Mouse (Mus musculus): ENCODE results near the gene Psg22.
"Not testable (repeated sequence)": the region's sequence is repeated elsewhere in the genome, so short reads cannot be mapped to it uniquely, and the experiment has no call there.

Gene Psg22

DNA sequence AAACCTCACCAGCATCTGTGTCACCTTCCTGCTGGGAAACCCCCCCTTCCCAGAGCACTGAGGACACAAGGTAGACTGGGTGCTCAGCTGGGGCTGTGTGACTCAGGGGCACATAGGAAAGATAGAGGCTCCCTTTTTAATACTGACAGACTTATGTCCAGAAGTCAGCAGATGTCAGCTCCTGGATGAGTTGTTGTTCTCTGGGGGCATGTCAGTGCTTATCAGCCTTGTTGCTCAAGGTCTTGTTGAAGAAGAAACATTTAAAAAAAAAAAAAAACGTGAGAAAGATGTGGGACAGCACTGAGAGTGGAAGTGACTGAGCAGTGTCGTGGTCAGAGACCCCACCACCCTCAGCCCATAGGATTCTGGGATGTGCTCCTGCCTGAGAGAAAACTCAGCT is at the start of gene Psg22:
Psg22 (plus strand) TSS at position 301 of the 400 bp plus-strand sequence.
- in situ Hi-C loops (cut with MboI; ENCODE audit: low pct_unique_long_range_greater_than_20kb in 1 of 2, low sequenced_read_pairs in 2 of 2, unreplicated experiment in 1 of 2), result no loop called here

DNA sequence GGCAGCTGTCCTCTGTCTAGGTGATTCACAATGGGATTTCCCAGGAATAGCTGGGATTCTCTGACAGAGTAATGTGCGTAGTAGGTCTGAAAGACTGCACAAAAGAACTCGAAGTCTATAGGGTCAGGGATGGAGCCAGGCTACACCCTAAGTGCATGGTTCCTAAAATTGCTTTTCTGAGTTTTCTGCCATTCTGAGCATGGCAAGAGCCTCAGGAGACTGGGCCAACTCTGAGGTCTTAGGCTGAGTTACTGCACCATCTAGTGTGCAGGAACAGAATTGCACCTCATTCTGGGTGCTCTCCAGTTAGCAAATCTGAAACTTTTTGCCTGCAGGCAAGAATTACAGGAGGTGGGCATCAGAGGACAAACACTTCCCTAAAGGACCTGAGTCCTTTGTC is 38.1 kb upstream of the Psg22 start:
- in situ Hi-C loops (cut with MboI; ENCODE audit: low pct_unique_long_range_greater_than_20kb in 1 of 2, low sequenced_read_pairs in 2 of 2, unreplicated experiment in 1 of 2), result loop anchor here in 1 of 2 experiments (25.0 kb wide), 1 partner anchor 442 kb away; the partner anchor contains the start of gene Mill1

DNA sequence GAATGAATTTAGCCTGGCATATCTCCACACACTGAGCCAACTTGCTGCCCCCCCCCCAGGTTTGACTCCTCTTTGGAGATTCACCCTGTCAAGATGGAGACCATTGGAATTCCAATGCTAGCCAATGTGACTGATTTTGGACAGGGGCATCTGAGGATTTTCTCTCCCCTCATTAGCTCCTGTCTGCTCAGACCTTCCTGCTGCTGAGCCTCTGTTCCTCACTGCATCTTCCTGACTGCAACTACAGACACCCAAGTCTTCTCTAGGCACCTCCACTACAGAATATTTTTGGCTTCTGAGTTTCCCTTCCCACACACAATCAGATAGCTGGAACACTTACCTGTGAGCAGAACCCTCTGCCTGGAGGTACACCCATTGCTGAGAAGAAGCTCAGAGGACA is 32.3 kb upstream of the Psg22 start:
- in situ Hi-C loops (cut with MboI; ENCODE audit: low pct_unique_long_range_greater_than_20kb in 1 of 2, low sequenced_read_pairs in 2 of 2, unreplicated experiment in 1 of 2), result loop anchor here in 1 of 2 experiments (25.0 kb wide), 1 partner anchor 448 kb away; the partner anchor contains the start of gene Mill1

DNA sequence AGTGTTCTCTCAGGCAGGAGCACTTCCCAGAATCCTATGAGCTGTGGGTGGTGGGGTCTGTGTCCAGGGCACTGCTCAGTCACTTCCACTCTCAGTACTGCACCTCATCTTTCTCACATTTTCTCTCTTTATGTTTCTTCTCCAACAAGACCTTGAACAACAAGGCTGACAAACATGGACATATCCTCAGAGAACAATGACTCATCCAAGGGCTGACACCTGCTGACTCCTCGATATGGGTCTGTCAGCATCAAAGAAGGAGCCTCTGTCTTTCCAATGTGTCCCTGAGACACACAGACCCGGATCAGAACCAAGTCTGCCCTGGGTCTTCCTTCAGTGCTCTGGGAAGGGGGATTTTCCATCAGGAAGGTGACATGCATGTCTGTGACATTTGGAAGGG is 31.8 kb upstream of the Psg22 start, which contains the start of gene Psg20:
Psg20 (minus strand) TSS at position 101 of the 400 bp plus-strand sequence.
- in situ Hi-C loops (cut with MboI; ENCODE audit: low pct_unique_long_range_greater_than_20kb in 1 of 2, low sequenced_read_pairs in 2 of 2, unreplicated experiment in 1 of 2), result loop anchor here in 1 of 2 experiments (25.0 kb wide), 1 partner anchor 449 kb away; the partner anchor contains the start of gene Mill1

DNA sequence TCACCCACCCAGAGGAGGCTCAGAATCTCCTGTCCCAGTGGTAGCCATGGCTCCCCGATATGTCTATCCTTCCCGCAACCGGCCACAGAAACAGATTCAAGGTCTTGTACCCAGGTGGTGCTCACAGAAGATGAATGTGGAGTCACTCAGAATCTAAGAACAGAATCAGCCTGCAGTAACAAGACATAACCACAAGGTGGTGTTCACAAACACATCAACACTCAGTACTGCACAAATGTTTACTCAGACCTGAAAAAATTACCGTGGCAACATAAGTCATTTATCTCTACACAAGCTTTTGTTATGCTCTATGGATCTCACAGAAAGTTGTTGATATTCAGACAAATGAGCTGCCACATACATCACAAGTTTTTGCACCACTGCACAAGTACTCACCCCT is 7.6 kb upstream of the Psg22 start:
- in situ Hi-C loops (cut with MboI; ENCODE audit: low pct_unique_long_range_greater_than_20kb in 1 of 2, low sequenced_read_pairs in 2 of 2, unreplicated experiment in 1 of 2), result not testable (repeated sequence)

DNA sequence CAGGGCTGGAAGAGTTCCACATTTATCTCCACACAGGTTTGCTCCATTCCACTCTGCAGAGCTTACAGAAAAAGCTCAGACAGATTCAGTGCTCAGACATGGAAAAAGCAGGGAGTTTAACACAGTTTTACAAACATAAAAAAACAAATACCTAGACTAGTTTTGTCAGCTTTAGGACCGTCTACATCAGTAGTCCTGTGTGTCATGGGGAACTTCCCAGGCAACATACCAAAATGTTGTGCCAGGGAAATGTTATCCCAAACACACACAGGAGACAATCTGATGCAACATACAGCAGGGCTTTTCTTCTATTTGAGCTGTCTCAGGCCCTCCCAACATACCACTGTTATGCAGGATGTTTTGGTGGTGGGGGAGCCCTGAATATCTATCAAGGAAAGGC is 7.0 kb upstream of the Psg22 start:
- in situ Hi-C loops (cut with MboI; ENCODE audit: low pct_unique_long_range_greater_than_20kb in 1 of 2, low sequenced_read_pairs in 2 of 2, unreplicated experiment in 1 of 2), result no loop called here

DNA sequence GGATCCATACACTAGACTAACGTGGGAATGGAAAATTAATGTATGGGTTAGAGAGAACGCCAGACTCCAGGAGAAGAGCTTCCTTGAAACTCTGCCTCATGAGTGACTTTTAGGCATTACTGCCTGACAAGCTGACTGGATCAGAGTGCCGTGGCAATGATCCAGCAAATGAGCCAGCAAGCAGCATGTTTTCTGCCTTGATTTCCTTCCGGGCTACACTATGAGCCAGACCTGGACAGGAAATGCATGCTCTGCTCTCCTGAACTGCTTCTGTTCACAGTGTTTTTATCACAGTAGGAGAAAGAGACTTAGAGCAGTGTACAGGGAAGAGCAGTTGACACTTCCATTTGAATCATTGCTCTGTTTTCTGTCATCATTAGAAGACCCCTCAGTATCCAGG is 2.3 kb upstream of the Psg22 start:
- in situ Hi-C loops (cut with MboI; ENCODE audit: low pct_unique_long_range_greater_than_20kb in 1 of 2, low sequenced_read_pairs in 2 of 2, unreplicated experiment in 1 of 2), result no loop called here

DNA sequence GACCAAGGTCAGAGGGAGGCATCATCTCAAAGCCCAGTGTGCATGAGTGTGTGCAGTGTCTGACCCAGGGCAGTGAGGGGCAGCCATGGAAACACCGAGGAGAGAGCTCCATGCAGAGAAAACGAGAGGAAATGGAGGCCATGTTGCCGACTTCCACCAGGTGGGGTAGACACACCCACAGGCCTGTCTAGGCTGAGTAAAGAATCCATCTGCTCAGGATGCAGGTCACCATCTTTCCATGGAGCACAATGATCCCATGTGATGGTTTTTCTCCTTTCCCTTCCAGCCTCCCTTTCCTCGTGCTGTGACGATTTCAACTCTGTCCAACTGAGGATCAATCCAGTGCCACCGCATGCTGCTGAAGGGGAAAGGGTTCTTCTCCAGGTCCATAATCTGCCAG is 6.1 kb downstream of the Psg22 start:
- in situ Hi-C loops (cut with MboI; ENCODE audit: low pct_unique_long_range_greater_than_20kb in 1 of 2, low sequenced_read_pairs in 2 of 2, unreplicated experiment in 1 of 2), result loop anchor here (5.0 to 10.0 kb wide), 2 partner anchors 71 to 73 kb away; partner anchors contain the start of gene Psg19 (in 2 of the 2)

DNA sequence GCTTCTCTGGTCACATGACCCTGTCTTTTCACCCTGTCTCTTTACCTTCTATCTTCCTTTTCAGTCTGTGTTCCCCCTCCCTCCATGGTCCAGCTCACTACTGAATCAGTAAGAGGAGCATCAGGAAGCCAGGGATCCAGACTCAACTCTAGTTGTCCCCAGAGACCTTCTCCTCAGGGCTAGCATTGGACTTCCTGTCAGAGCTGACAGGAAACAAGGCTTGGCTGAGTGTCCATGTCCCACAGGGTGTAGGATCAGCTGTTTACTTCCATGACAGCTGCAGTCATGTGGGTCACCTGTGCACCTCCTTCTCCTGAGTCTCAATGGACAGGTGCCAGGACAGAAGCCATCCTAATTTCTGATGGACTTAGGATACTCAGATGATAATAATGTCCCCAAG is 8.0 kb downstream of the Psg22 start:
- in situ Hi-C loops (cut with MboI; ENCODE audit: low pct_unique_long_range_greater_than_20kb in 1 of 2, low sequenced_read_pairs in 2 of 2, unreplicated experiment in 1 of 2), result loop anchor here in 1 of 2 experiments (10.0 kb wide), 1 partner anchor 69 kb away; the partner anchor contains the start of gene Psg19

DNA sequence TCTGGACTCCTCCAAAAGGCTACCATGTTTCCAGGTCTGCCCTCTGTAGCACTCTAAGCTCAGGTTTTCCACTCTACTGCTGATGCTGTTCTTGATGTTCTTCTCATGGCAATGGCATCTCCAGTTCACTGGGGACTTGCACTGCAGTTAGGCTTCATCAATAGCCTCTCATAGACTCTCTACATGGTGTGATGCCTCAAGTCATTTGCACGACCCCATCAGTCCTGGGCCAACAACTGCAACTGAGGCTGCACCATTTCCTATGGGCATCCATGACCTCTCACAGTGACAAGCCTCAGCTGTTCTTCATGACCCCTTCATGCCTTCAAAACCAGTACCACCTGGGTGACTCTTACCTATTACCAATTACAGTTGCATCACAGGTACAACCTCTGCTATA is 10.5 kb downstream of the Psg22 start:
- in situ Hi-C loops (cut with MboI; ENCODE audit: low pct_unique_long_range_greater_than_20kb in 1 of 2, low sequenced_read_pairs in 2 of 2, unreplicated experiment in 1 of 2), result loop anchor here in 1 of 2 experiments (10.0 kb wide), 1 partner anchor 66 kb away; the partner anchor contains the start of gene Psg19

DNA sequence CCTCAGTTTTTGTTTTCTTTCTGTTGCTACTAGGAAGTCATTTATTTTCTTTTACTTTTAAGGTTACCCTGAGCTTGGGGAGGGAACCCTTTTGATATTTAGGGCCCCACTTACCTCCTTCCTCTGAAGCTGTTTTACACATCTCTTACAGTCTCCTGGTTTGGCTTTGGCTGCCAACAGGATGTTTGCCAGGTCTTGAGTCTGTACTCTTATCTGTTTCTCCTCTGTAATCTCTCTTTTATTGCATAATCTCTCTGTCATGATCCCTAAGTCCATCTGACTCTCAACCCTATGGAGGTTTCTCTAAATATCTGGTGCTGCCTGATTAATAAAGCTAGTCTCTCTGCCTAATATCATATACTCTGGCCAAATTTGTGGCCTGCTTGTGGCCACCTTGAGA is 15.2 kb downstream of the Psg22 start:
- in situ Hi-C loops (cut with MboI; ENCODE audit: low pct_unique_long_range_greater_than_20kb in 1 of 2, low sequenced_read_pairs in 2 of 2, unreplicated experiment in 1 of 2), result no loop called here

DNA sequence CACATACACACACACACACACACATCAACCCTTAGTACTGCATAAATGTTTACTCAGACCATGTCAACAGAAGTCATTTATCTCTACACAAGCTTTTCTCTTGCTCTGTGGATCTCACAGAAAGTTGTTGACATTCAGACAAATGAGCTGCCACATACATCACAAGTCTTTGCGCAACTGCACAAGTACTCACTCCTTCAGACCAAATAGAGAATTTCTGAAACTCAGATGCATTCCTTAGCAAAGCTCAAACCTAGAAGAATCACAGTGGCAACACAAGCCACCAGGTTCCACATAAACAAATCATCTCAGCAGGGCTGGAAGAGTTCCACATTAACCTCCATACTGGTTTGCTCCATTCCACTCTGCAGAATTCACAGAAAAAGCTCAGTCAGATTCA is 16.6 kb downstream of the Psg22 start:
- in situ Hi-C loops (cut with MboI; ENCODE audit: low pct_unique_long_range_greater_than_20kb in 1 of 2, low sequenced_read_pairs in 2 of 2, unreplicated experiment in 1 of 2), result no loop called here

DNA sequence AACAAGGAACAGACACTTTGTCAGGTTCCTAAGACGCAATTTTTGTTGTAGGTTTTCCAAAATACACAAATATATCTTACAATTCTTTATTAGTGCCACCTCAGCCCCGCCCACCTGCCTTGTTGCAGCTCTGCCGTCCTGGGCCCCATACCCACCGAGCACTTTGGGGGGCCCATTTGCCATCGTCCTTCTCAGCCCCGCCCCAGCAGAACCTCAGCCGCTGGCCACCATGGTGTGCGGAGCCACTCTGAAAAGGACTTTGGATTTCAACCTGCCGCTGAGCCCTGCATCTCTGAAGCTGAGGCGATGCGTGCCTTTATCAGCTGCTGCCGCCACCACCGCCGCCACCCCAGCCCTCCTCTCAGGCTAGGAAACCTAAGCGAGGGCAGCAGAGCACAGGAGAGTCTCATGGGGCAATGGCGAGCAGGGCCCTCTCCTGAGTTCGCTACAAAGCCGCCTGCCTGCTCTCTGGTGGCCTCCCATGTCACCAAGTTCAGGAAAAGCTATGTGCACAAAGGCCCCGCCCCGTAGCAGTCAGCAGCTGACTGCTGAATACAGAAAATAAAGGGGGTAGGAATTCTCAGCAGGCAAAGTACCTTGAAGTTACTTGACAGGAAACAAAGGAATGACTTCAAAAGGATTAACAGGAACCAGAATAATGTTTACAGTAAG is 28.4 kb downstream of the Psg22 start:
- in situ Hi-C loops (cut with MboI; ENCODE audit: low pct_unique_long_range_greater_than_20kb in 1 of 2, low sequenced_read_pairs in 2 of 2, unreplicated experiment in 1 of 2), result loop anchor here in 1 of 2 experiments (10.0 kb wide), 1 partner anchor 128 kb away; the partner anchor contains the start of gene Pglyrp1

DNA sequence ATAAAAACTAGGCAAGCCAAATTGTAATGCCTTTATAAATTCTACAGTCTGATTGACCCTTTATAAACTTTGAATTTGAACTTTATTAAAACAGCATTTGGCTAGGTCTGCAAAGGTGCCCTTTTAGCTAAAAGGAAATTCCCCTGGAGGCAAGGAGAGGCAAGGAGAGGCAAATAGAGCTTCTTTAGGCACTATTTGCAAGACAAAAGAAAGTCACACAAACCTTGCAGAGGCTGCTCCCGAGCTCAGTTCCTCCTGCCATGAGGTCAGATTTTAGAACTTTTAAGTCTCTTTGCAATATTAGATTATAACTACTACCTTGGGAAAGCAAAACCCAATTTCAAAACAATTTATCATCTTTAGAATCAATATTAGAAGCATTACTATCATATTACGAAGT is 29.5 kb downstream of the Psg22 start:
- in situ Hi-C loops (cut with MboI; ENCODE audit: low pct_unique_long_range_greater_than_20kb in 1 of 2, low sequenced_read_pairs in 2 of 2, unreplicated experiment in 1 of 2), result loop anchor here in 1 of 2 experiments (10.0 kb wide), 1 partner anchor 127 kb away; the partner anchor contains the start of gene Pglyrp1

DNA sequence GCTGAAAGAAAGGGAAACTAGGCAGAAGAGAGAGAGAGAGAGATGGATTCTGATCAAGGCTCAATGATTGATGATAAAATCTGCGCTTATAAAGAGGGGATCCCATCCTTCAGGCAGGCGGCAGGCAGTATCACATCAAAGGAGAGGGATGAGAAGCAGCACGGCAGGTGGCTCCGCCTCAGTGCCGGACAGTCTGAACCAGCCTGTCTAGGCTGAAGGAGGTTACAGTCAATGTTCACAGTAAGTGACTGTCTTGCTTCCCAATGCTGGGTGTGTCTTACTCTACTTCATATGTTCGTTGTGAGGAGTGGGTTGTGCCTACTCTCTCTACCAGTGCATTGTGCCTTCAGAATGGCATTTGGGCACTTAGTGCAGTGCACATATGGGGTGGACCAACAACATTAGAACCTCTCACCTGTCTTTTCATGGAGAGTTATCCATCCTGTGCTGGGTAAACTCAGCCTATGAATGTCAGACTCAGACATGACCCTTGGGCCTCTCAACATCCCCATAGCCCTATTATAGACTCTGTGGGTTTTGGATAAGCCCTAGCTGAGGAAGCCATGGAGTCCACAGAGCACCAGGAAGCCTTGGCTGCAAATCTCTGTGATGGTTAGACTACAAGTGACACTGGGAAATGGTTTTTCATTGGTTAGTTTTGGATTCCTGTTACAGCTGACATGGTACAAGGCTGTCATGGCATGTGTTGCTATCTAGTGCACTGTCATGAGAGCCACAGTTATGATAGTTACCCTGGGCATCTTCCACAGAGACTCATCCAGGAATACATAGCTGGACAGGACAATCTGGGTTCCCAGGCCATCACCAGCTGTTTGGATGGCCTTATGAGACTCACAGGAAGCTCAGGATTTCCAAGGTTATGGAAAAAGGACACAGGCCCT is 31.4 kb downstream of the Psg22 start:
- in situ Hi-C loops (cut with MboI; ENCODE audit: low pct_unique_long_range_greater_than_20kb in 1 of 2, low sequenced_read_pairs in 2 of 2, unreplicated experiment in 1 of 2), result loop anchor here in 1 of 2 experiments (10.0 kb wide), 1 partner anchor 126 kb away; the partner anchor contains the start of gene Pglyrp1

DNA sequence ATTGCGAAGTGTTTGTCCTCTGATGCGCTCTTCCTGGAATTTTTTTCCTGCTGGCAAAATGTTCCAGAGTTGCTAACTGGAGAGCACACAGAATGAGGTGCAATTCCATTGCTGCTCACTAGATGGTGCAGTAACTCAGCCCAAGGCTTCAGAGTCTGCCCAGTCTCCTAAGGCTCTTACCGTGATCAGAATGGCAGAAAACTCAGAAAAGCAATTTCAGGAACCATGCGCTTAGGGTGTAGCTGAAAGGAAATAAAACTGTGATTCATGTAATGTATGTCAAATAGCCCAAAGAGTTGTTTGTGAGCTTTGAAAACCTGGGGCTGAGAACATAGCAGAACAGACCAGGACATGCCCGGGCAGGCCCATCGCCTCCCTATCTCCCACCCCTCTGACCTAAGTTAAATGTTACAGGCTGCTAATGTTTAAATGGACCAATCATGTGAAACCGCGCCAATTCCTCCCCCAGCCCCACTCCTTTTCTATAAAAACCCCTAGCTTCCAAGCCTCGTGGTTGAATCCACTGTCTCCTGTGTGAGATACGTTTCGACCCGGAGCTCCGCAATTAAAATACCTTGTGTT is 32.1 kb downstream of the Psg22 start:
- in situ Hi-C loops (cut with MboI; ENCODE audit: low pct_unique_long_range_greater_than_20kb in 1 of 2, low sequenced_read_pairs in 2 of 2, unreplicated experiment in 1 of 2), result loop anchor here in 1 of 2 experiments (10.0 kb wide), 1 partner anchor 125 kb away; the partner anchor contains the start of gene Pglyrp1

DNA sequence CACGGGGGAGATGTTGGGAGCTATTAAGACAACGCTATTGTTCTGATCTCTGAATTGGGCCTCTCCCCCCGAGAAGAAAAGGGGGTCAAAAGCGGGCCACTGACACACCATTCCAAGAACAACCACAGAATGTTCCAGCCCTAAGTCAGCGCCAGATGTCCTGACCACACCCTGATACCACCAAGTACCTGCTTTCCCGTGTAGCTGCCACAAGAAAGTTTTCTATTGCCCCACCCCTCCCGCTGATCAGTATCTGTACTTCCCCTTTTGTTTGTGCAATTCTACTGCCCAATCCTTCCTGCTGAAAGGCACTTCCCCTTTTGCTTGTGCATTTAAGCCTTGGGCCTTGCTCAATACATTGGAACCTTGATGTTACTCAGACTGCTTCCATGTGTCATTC is 42.3 kb downstream of the Psg22 start:
- in situ Hi-C loops (cut with MboI; ENCODE audit: low pct_unique_long_range_greater_than_20kb in 1 of 2, low sequenced_read_pairs in 2 of 2, unreplicated experiment in 1 of 2), result not testable (repeated sequence)

DNA sequence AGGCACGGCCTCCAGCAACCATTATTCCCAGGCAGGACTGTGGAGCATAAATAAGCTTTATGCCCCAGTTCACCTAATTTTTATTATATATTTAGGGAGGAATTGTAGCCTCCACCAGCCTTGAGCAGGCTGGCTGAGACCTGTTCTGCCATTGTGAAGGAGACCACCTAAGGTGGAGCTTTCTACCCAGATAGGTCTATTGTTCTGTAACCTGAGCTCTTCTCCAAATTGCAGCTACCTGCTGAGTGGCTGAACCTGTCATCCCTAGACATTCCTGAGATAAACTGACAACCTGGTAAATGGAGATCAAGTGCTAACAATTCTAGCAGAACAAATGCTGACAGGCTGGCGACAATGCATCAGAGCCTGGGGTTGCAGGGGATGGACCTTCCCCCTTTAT is 45.0 kb downstream of the Psg22 start:
- in situ Hi-C loops (cut with MboI; ENCODE audit: low pct_unique_long_range_greater_than_20kb in 1 of 2, low sequenced_read_pairs in 2 of 2, unreplicated experiment in 1 of 2), result not testable (repeated sequence)
